In the genomic region with DNA sequence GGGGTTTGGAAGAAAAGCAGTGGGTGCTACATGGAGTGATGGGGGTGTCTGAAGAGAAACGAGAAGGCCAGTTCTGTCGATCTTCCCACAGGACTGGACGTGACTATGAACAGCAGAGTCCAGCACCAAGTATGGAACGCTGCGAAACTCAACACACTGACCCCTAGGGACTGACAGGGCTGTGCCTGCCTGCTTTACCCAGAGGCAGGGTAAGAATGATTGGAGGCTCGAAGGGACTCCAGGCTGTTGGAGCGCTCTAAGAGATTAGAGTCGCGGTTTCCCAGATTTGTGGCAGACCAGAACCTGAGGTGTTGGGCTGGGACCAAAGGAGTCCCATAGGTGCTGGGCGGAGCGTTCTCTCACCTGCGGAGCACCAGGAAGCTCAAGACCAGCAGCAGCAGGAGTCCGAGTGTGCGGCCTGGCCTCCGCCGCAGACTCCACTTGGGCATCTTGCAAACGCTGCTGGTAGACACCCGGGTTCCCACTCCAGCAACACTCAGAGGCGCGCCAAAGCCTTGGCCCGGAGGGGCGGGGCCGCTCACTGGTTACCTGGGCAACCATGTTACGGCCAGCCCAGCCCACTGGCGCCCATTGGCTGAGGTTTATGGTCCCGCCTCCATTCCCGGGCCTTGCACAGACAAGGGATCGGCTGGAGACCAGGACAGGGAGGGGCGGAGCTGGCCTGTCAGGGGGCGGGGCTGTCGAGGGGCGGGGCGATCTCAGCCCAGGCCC, we compare ENCODE assay signal across 1 mouse cellular context.
TF ChIP-seq lines count a peak whose summit lies in the region.

A gene (minus strand): TSS at position 534 of the 732 bp plus-strand sequence.

TF ChIP-seq in CH12.LX, 34 proteins besides CTCF, POLR2A, EP300 and RAD21 (continued from another document):
- no peak for TF ChIP-seq USF2 (conservative IDR thresholded peaks at IDR 0.05; ENCODE audit: low read depth, low read length)
